10 mouse cellular contexts compared by ENCODE assay signal in the genomic region with DNA sequence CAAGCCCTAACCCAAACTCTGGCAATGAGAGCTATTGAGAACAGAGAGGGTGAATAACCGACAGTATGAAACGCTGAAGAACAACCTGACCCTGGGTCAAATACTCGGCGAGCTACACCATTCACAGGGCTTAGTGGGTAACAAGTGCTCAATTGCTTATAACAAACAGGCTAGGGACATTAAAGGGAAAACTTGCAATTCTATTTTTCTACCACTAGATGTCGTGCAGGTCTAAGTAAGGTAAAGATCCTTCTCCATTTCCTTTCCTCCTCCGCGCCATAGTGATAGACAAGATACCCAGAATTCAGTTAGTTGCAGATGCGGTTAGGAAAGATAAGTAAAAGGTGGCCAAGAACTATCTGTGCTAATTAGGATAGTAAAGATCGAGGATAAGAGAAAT. TPM values are rescaled to one million over a fixed set of nuclear protein-coding genes. Genes with fewer than 3 reads are reported as not detected.
DNase-seq lines count a peak whose midpoint lies in the region; ATAC-seq and TF ChIP-seq lines count a peak whose summit lies in the region.
"Had no signal": no experiment of that assay in that cellular context is flagged by ENCODE, and none has a peak within 500 bp of the region (broad histone marks: within the 10 kb centered on the region; RNA-seq: fewer than 3 reads in every experiment).

No protein-coding gene starts in this region.

- no peak for DNase-seq in gastrocnemius, adult 2 months
- DNase-seq in gastrocnemius, postnatal 4 days (ENCODE audit: low spot score in 2 of 2): no peak
- peak; percentile 35 for DNase-seq in neural tube, embryonic 11.5 days (ENCODE audit: low spot score)
- no peak for DNase-seq in neural tube, embryonic 10.5 days (ENCODE audit: extremely low spot score, low spot score)
- DNase-seq in telencephalon, adult 2 months (ENCODE audit: low read depth, low spot score): peak; percentile 73
- no peak for DNase-seq in urinary bladder, postnatal 10 days (ENCODE audit: low spot score)
- DNase-seq in kidney, postnatal 10 days: no peak
- DNase-seq: right cerebral cortex, postnatal 25 days had no signal

- no peaks in the 10 kb centered on the region for H3K9me3 ChIP-seq in neural tube, embryonic 11.5 days (ENCODE audit: control insufficient read depth, low read length)

- no peak overlapping the region for H3K4me2 ChIP-seq in neural tube, embryonic 11.5 days (ENCODE audit: low read depth)

- H3K27me3 ChIP-seq in neural tube, embryonic 11.5 days (ENCODE audit: control insufficient read depth, insufficient read depth, low read length): no peaks in the 10 kb centered on the region

- TF ChIP-seq CTCF in gastrocnemius, adult 2 months (IDR thresholded peaks at IDR 0.05): peak; percentile 78

- H3K27ac ChIP-seq in gastrocnemius, adult 2 months: no peak overlapping the region
- no peak overlapping the region for H3K27ac ChIP-seq in neural tube, embryonic 11.5 days (ENCODE audit: low read depth, low read length)

- 12% methylated on average over 9 of the region's 9 CpGs for WGBS in neural tube, embryonic 11.5 days

- no peak for ATAC-seq in neural tube, embryonic 11.5 days (ENCODE audit: insufficient read depth, low FRiP score, low TSS enrichment)
- peak; percentile 65; the same call in 1 of the 2 replicates for ATAC-seq in erythroid progenitor cell, adult 5-6 weeks (replicated peaks; ENCODE audit: low FRiP score, poor library complexity, severe bottlenecking)

- H3K9ac ChIP-seq in neural tube, embryonic 11.5 days (ENCODE audit: low read length): no peak overlapping the region

- intact Hi-C loops in gastrocnemius, adult 2 months (cut with DNase I): loop anchor here (1.0 kb wide), 1 partner anchor 101 kb away; no protein-coding TSS in a partner anchor

- no peak overlapping the region for H3K4me3 ChIP-seq in gastrocnemius, adult 2 months
- H3K4me3 ChIP-seq in neural tube, embryonic 11.5 days (ENCODE audit: low read depth, low read length): no peak overlapping the region

- H3K36me3 ChIP-seq in neural tube, embryonic 11.5 days (ENCODE audit: control insufficient read depth, insufficient read depth, low read length): no peaks in the 10 kb centered on the region

- H3K4me1 ChIP-seq in neural tube, embryonic 11.5 days (ENCODE audit: control insufficient read depth, insufficient read depth, low read length): no peaks in the 10 kb centered on the region

RNA-seq across cellular contexts. Expression of a gene that starts 8.3 kb away (rescaled TPM):
- total RNA-seq in gastrocnemius, adult 2 months (2021): not detected
- total RNA-seq in gastrocnemius, postnatal 4 days (2021): under 1 TPM; 0.18 to 0.27 TPM
- polyA plus RNA-seq in neural tube, embryonic 11.5 days (2014; fragmentation: Nextera tagmentation; extraction: Ambion mirVana): 0.29 and 0.47 TPM in 2 replicates
- not detected in 2 replicates for total RNA-seq in erythroid progenitor cell, adult 5-6 weeks (2015; ENCODE audit: low replicate concordance)
- total RNA-seq in erythroid progenitor cell, adult 5-6 weeks (2017; ENCODE audit: low replicate concordance): not detected in 2 replicates

RNA-seq across cellular contexts. Expression of a gene that starts 19.9 kb away (rescaled TPM):
- total RNA-seq in gastrocnemius, adult 2 months (2021): not detected
- under 1 TPM; 0.12 to 0.21 TPM for total RNA-seq in gastrocnemius, postnatal 4 days (2021)
- polyA plus RNA-seq in neural tube, embryonic 11.5 days (2014; fragmentation: Nextera tagmentation; extraction: Ambion mirVana): not detected in 2 replicates
- not detected in 2 replicates for total RNA-seq in erythroid progenitor cell, adult 5-6 weeks (2015; ENCODE audit: low replicate concordance)
- total RNA-seq in erythroid progenitor cell, adult 5-6 weeks (2017; ENCODE audit: low replicate concordance): not detected in 2 replicates
- total RNA-seq: layer of hippocampus, postnatal 14 days had no signal

Comparison
In these comparisons a context has a peak if more than half of its experiments do, and no peak if none do; other contexts are left out.
1. DNase-seq: peak in neural tube, embryonic 11.5 days (single experiment) and telencephalon, adult 2 months (single experiment); none in gastrocnemius, adult 2 months (single experiment), gastrocnemius, postnatal 4 days (0 of 2), neural tube, embryonic 10.5 days (single experiment), urinary bladder, postnatal 10 days (single experiment) and kidney, postnatal 10 days (single experiment).